Mouse (Mus musculus) urinary bladder, postnatal 36 days (tissue): ENCODE measurements at regions not wholly inside any gene's neighbourhood (a gene's known extent, or its start where the extent isn't known, plus 50 kb on each side); places are given as distances from the start of the nearest gene placed in this dataset.
A peak's percentile ranks its signal among the peaks of the same experiment; 100 is the strongest.

ENCODE experiments used
- DNase-seq, 2 experiments: peaks; one replicate each; pipeline ENCODE4 v3.0.0; 2022; ENCODE audit warnings: low spot score in 2 of 2, mixed read lengths in 1 of 2

DNA sequence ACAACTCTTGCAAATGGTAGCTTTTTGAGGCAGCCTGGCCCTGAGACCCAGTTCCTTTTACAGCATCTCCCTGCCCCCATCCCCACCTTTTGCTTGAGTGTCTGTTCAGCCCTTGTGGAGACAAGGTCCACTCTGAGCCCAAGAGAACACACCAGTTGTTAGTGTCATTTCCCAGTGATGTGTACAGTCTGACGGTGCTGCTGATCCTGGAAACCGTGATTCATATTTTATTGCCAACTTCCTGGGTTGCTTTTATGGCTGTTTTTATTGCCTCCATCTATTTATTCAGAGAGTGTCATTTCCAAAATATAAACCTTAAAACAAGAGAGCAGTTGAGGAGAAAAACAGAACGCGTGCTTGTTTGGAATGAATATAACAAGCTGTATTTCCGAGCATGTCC is 309.6 kb upstream of the Isl1 start:
- no peak for DNase-seq

DNA sequence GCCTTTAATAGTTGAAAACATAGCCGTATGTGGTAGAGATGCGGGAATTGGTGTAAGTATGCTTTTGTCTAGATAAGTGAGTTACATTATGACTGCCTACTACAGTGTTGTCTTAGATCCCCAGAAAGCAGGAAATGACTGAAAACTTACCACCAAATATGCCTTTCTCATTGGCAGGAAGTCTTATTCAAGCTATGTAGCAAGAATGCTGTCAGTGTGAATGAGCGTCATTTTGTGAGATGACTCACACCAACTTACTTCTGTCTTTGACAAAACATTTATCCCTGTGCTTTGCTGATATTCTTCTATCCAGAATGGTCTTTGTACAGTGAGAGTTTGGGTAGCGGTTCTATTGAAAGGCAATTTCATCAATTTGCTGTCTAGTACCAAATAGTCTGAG is 286.9 kb upstream of the Isl1 start:
- DNase-seq, result no peak

DNA sequence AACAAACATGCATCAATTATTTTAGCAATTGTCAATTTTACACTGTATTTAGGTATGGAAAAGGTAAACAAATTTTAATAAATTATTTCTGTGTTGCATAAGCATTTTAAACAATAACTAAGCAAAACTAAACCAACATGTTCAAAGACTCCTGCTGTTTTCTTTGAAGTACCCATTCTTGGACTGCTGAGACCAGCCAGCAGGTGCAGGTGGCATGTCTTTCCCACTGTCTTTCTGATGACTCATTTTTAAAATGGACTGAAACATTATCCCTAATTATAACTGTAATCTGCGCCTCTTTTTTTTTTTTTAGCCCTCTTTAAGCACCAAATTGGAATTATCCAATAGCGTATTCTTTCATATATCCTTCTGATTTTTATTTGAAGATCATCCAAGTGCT is 286.0 kb upstream of the Isl1 start:
- DNase-seq, result no peak

DNA sequence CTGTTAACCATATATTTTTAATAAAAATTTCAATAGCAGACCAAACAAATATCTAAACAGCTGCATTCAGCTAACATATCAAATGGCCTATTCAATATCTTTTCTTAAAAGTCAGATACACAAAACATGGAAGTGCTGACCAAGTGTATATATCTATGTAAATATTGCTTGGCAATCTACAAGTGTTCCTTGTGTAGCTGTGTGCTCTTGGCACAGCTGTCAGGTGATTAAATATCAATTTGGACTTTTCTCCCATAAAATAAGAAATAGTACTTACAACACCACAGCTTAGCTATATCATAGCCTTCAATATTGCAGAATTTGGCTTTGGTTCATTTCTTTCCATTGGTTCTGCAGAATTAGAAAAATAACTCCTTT is 266.5 kb upstream of the Isl1 start:
- no peak for DNase-seq

DNA sequence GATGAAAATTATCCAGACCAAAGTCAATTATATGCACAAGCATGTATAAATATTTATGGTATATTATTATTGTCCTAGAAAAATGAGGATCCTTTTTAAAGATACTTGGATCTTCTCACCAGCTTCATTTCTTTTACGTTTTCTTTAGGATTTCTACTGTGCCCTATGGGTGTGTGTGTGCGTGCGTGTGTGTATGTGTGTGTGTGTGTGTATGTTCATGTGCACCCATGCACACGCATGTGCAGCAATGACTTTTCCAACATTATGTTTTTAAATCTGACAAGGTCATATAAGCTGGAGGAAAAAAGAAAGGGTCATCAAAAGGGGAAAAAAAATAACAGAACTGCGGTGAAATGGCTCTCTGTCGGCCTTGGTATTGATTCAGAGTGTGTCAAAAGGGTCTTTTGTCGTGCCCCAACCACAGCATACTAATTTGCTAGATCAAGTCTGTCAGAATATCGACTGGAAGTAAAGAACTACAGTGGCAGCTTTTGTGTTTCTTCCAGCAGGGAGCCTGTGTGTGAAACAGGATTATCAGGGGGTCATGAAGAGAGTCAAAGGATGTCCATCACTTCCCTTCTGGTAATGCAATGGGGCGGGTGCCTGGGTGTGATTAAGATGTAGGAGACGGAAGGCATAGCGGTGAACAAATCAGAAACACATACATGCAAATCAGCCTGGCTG is 265.9 kb upstream of the Isl1 start:
- no peak for DNase-seq

DNA sequence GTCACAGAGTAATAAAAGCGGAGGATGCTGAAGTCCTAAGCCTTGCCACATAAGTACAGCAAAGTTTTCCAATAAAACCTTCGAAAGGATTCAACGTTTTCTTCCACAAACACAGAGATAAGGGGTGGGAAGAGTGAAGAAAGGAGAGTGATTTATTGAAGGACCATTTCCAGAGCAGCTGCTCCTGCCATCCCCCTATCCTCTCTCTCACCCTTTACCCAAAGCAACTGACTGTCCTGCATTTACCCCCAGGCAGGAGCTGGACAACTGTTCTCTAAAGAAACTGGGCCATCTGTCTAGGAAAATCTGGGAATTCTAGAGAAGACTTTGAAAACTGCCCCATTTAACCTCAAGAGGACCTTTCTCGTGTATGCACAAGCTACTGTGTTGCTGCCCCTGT is 245.6 kb upstream of the Isl1 start:
- DNase-seq, result no peak

DNA sequence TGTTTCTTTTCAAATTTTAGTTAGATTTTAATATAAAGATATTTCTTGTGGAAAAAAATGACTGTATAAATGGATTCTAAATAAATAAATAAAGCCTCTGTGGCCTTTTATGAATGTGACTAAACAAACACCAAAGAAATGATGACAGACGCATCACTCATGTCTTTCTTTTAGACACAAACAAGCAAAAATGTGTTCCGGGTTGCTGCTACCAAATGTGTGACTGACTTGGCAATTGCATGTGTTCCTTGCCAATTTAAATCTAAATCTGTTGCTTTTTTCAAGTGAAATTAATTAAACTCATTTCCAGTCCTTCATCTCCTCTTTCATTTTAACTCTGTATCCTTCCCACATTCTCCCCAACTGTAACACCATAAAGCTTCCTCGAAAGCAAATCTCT is 225.7 kb upstream of the Isl1 start:
- DNase-seq, result no peak

DNA sequence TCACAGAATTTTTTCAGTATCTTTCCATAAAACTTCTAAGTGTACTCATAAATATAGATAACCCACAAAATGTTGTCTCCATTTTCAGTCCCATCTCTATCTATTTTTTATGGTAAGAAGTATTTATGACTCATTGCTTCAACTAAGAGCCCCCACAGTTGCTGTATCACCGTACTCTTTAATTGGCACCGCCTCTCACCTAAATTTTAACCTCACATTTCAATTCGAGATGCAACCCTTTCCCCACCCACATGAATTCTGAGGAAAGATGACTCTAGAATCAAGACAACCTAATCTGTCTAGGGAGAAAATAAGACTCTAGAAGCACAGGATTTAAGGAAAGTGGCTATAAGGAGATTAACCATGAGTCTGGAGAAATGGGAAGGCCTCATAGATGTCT is 223.7 kb upstream of the Isl1 start:
- DNase-seq, result no peak

DNA sequence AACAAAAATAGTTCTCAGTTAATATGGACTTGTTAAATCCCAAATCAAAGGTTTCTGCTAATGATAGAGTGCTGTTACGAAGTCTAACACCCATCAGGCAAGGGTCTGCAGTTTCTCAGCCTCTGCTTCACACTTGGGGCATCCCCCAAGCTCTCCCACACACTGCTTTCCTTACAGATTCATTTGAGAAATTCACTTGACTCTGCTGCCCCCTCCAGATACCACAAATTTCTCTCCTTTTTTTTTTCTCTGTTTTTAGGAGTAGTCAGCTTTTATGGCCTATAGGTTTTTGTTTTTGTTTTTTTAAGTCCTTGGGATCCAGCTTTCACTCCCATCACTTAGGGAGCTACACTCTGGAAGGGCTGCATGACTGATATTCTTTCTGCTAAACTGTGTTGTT is 218.8 kb upstream of the Isl1 start:
- DNase-seq, result no peak

DNA sequence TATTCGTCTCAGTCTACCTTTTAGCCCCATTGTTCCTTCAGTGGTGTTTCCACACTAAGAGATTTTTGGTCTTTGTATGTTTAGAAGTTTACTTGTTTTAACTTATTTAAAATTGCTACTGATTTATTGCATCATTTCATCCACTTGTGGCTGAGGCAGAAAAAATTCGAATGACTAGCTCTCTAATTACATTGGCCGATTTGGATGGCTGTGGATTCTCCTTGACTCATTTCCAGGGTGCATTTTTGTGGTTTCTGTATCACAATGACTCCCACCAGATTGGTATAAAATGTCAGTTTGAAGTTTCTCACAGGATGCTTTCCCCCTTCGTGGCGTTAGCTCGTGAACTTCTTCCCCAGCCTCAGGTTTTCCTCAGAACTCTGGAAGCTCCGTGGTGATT is 217.5 kb upstream of the Isl1 start:
- DNase-seq, result no peak

DNA sequence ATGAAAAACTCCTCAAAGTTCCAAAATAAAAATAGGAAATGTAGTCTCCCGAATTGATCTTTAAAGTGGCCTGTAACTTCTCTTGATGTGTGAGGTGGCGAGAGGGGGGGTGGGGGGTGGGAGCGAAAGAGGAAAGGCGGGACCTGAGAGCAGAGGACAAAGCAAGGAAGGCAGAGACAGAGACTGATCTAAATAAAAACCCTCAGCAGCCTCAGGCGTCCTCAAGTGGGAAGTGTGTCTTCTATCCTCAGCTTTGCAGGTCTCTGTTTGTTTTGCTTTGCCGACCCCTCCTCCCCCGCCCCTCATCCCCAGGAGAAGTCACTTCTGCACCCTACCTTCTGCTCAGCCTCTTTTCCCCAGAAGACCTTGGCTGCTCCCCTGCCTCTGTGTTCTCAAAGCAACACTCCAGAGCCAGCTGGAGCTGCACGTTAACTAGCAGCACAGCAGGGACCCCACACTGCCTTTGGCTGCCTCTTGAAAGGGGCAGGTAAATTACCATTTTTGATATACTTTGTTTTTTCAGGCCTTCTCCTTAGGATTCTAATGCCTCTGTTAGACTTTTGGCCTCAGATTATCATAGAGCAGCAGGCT is 214.3 kb upstream of the Isl1 start:
- DNase-seq, result no peak

DNA sequence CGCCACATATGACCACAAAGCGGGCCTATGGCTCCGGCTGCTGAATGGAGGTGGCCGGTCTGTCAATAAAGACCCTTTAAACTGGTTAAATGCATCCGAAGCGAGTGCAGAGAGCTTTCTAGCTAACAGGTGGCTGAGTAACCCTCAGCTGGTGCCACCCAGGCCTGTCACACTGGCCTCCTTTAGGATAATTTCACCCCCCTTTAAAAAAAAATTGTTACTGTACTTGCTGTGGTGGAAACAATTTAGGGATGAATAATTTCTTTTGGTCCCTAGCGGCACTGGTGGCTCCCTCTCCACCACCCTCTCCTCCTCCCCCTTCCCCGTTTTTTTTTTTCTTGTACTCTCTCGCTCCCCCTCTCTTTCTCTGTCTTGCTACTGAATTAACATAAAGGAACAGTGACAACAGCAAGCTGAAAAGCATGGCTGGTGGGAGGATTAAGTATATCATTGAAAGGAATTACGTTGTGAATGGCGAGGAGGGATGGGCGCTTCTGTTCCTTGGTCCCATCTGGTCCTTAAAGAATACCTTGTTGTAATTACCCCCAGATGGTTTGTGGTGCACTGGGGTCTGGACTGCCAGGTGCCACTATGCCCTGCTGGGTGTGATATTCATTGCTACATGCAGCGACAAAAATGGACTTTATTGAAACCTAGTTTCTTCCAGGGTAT is 205.3 kb upstream of the Isl1 start:
- DNase-seq, result no peak

DNA sequence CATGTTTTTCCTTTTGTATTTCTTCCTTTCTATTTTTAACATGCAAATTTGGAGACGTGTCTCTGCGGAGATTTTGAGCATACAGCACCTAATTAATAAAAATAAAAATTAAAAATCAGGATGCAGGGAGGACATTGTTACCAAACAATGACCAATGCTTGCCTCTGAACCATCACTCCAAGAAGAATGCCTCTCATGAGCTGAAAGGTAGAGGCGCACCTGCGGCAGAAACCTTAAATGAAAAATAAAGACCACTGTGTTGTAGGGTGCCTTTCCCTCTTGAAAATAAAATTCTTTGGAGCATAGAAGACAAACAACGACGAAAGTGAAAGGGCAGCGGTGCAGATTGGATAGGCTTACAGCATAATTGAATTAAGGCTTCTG is 204.8 kb upstream of the Isl1 start:
- DNase-seq, result no peak

DNA sequence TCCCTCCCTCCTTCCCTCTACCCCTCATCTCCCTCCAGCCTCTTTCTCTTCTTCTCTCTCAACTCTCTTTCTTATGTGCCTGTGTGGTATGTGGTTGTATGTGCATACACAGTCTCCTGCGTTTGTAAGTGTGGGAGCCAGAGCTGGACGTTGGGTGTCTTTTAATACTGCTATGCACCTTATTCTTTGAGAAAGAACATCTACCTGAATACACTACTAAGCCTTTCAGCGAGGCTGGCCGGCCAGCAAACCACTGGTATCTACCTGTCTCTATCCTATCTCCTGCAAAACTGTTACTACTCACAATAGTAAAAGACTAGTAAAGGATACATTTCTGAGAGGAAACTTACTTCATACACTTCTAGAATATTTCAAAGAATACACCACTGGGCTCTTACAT is 202.9 kb upstream of the Isl1 start:
- no peak for DNase-seq

DNA sequence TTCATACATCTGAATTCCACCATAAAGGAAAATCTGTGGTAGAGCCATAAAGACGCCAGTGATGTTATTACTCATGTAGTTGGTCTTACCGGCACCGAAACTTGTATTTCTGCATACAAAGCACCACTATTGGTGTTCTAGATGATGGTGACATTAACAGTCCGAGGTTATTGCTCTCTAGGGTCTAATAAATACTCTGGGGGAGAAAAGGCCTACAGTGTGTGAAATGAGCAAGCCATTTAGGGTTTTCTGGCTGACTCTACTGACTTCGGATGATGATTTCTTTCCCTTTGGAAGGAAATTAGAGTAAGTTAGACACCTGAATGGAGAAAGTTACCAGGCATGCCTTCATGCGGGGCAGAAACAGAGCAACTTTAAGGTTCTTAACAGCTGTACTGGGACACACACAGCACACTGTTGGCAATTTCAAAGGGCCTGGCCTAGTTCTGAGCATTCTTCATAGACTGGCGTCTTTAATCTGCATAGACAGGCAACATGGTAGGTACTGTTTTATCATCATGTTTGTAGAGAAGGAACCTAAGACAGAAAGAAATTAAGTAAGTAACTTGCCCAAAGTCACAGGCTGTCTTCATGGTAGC is 198.8 kb upstream of the Isl1 start:
- DNase-seq, result no peak

DNA sequence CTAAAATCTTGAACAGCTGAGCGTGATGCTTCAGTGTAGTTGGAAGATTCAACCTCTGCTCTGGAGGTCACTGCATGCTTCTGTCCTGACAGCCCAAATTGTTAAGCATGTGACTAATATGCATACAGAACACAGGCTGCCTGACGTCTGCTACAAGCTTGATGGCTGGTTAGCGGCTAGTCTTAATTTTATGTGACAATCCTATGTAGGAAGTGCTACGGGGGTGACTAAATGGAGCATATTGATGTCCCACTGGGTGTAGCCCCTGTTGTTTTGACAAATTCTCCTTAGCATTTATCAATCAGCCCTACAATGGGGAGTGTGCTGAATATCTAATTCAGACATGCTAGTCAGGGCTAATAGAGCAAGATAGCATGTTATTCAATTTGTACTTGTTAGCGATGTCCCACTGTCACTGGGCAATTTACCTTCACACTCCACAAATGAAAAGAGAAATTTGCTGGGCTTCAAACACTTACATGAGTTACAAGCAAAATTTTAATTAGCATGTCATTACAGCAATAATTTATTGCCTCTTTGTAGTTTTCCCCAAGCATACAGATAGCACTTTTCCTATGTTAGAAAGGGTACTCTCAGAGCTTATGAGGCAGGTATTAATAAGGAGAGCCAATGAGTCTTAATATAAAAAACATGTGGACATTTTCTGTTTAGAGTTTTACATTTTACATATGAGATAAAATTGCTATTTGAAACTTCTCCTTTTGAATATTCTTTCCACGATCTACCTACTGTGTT is 188.3 kb upstream of the Isl1 start:
- no peak for DNase-seq

DNA sequence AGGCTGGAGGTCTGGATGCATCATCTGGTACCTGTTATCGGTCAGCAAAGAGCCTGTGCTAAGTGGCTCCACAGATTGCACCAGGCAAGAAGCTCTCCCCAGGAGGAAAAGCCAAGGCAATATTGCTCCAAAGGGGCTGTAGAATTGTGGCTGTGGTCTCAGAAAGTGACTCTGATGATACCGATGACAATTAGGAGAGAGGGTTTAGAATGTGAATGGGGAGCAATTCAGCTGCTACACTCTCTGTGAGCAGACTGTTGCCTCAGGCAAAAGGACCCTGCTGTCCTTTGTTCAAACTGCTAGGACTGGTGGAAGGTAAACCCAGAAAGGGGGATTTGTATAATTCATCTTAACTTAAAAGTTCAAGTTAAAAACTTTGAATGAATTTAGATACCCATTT is 186.2 kb upstream of the Isl1 start:
- DNase-seq, result no peak

DNA sequence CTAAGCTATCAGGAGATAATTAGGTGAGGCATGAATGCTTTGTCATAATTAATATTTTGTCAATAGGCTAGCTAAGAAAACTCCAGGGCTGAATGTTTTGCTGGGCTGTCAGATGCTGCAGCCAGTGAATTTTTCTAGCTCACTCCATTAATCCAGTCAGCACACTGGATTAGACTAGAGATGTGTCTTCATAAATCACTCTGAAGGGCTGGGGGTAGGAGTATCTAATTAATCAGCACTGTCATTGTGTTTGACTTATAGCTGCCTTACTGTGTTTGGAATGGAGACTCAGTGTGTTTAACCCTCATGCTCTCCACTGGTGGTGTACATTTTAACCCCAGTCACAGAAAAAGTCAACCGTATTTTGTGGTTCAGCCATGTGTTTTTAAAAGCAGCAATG is 179.9 kb upstream of the Isl1 start:
- no peak for DNase-seq

DNA sequence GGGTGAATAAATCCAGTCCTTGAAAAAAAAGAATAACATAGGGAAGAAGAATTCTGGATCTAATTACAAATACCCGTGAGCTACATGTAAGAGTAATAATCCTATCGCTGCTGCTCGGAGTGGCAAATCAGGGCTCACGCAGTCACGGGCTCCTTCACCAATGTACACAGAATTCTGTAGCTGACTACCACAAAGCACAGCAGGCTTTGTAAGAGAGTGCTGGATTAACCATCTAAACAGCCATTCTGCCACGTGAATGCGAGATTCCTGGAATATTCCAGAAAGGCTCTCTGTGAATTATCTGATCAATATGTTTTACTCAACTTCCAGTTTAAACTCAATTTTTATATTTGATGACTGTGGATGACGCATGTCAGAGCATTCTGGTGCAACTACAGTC is 165.1 kb upstream of the Isl1 start:
- no peak for DNase-seq

DNA sequence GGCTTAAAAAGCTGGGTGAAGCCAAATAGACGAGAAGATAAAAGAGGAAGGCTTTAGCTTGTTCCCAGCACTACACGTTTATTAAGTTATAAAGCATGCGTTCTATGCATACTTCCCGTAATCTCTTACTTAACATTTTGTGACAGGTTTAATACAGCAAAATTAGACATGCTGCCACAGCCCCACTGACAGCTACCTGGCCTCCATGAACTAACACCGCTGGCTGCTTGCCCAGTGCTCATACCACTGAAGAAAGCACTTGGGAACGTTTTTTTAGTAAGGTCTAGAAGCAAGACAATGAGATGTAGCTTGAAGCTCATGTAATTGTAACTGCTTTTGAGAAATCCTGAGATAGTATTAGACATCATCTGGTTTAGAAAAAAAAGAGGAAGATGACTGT is 152.3 kb upstream of the Isl1 start:
- DNase-seq, result no peak

DNA sequence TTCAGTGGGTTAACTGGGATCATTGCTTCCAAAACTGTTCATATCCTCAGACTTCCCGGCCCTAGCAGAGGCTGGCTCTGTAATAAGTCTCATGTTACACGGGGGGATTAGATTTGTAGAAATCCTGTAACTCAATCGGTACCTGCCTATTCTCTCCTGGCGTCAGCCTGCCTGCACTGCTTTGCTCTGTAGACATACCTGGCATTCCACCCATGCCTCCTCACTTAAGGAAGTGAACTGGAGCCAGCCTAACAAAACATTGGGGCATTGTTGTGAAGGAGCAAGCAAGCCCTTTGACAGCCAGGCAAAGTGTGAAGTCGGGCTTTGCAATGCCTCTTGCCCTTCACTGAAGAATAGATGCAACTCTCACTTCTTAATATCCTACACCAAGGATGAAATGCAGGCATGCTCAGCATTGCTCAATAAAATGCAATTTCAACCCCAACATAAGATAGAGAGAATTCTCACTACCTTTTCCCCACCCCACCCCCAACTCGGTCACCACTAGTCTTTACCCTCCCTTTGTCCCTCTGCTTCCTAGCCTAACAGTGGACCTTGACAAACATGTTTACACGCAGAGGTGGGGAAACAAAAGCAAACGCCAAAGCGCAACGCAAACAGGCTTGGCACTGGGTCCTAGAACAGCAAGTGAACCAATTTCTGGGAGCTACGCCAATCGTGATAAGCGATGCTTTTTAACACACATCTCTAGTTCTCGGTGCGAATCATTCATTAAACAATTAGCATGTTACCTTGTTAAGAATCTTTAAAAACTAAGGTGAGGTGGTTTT is 133.9 kb upstream of the Isl1 start:
- peak; percentile 3 to 11 for DNase-seq

DNA sequence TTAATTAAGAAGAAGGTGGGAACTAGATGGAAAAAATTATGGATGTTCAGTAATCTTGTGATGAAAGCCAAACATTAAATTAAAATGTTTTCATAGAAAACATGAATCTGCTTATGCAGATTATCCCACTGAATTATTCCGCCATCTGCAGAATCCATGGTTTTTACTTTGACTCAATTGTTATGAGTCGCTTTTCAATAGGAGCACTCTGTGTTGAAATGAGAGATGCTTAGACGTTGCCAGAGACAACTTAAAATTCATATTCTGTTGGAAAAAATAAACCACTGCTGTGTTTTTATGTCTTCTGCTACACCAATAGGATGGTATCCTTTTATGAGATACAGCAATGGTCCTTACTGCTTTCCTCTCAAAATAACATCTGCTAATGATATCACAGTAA is 108.3 kb upstream of the Isl1 start:
- no peak for DNase-seq
